Mouse (Mus musculus): ENCODE data around the gene Suds3.

Suds3 gene

GRCm38 (mm10) chr5:117114581-117115192, 1.2 kb downstream of the Suds3 start:
- no peak for DNase-seq (ENCODE audit: low read depth, low spot score)

- no peak for DNase-seq (ENCODE audit: low read depth, low spot score)
Observed at GRCm38 (mm10) chr5:117113330-117113729, 2.6 kb downstream of the Suds3 start.

- no peak for DNase-seq (ENCODE audit: low read depth, low spot score)
Observed at GRCm38 (mm10) chr5:117111774-117112112, 4.2 kb downstream of the Suds3 start.

- DNase-seq (ENCODE audit: low read depth, low spot score): no peak
Observed at GRCm38 (mm10) chr5:117111064-117111773, 4.7 kb downstream of the Suds3 start.

GRCm38 (mm10) chr5:117109522-117109921, 6.4 kb downstream of the Suds3 start:
- no peak for DNase-seq (ENCODE audit: low read depth, low spot score)

- DNase-seq (ENCODE audit: low read depth, low spot score): no peak
Observed at GRCm38 (mm10) chr5:117108731-117109130, 7.2 kb downstream of the Suds3 start.

GRCm38 (mm10) chr5:117108292-117108691, 7.6 kb downstream of the Suds3 start:
- DNase-seq (ENCODE audit: low read depth, low spot score): no peak

GRCm38 (mm10) chr5:117105761-117106160, 10.2 kb downstream of the Suds3 start:
- no peak for DNase-seq (ENCODE audit: low read depth, low spot score)

GRCm38 (mm10) chr5:117104329-117104728, 11.6 kb downstream of the Suds3 start:
- no peak for DNase-seq (ENCODE audit: low read depth, low spot score)

GRCm38 (mm10) chr5:117103194-117103929, 12.6 kb downstream of the Suds3 start:
- no peak for DNase-seq (ENCODE audit: low read depth, low spot score)

- no peak for DNase-seq (ENCODE audit: low read depth, low spot score)
Observed at GRCm38 (mm10) chr5:117099742-117100141, 16.2 kb downstream of the Suds3 start.

- no peak for DNase-seq (ENCODE audit: low read depth, low spot score)
Observed at GRCm38 (mm10) chr5:117099008-117099407, 16.9 kb downstream of the Suds3 start.

- DNase-seq (ENCODE audit: low read depth, low spot score): no peak
Observed at GRCm38 (mm10) chr5:117096716-117097115, 19.2 kb downstream of the Suds3 start.

GRCm38 (mm10) chr5:117094431-117094830, 21.5 kb downstream of the Suds3 start:
- peak; percentile 45 for DNase-seq (ENCODE audit: low read depth, low spot score)

- DNase-seq (ENCODE audit: low read depth, low spot score): no peak
Observed at GRCm38 (mm10) chr5:117089786-117090185, 26.1 kb downstream of the Suds3 start.

- DNase-seq (ENCODE audit: low read depth, low spot score): no peak
Observed at GRCm38 (mm10) chr5:117089147-117089546, 26.8 kb downstream of the Suds3 start.

- DNase-seq (ENCODE audit: low read depth, low spot score): no peak
Observed at GRCm38 (mm10) chr5:117087718-117088117, 28.2 kb downstream of the Suds3 start.

GRCm38 (mm10) chr5:117069498-117069894, 46.4 kb downstream of the Suds3 start:
- no peak for DNase-seq (ENCODE audit: low read depth, low spot score)

GRCm38 (mm10) chr5:117068808-117069497, 47.0 kb downstream of the Suds3 start:
- DNase-seq (ENCODE audit: low read depth, low spot score): no peak

GRCm38 (mm10) chr5:117068181-117068580, 47.7 kb downstream of the Suds3 start:
- DNase-seq (ENCODE audit: low read depth, low spot score): no peak

- DNase-seq (ENCODE audit: low read depth, low spot score): no peak
Observed at GRCm38 (mm10) chr5:117061251-117061650, 54.7 kb downstream of the Suds3 start.

- DNase-seq (ENCODE audit: low read depth, low spot score): no peak
Observed at GRCm38 (mm10) chr5:117060484-117061130, 55.3 kb downstream of the Suds3 start.
